Mouse (Mus musculus): ENCODE data around the gene Adam4.
"Not testable (repeated sequence)": the region's sequence is repeated elsewhere in the genome, so short reads cannot be mapped to it uniquely, and the experiment has no call there.

Gene Adam4

DNA sequence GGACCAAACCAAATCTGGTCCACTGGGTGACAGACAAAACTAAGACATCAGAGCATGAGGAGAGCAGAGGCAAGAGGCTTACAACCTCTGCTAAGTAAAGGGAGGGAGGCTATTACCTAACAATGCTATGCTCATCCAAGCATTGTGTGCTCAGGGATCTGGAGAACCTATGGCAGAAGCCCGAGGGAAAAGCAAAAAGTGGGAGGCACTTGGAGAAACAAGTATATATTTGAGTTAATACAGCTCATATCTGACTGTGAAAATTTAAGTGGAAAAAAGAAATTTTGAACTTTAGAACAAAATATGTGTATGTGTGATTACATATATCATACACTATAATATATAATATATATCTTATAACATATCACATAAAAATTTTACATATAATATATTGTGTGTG is at the start of gene Adam4:
Gene Adam4 (minus strand): TSS at position 101 of the 400 bp plus-strand sequence.
- DNase-seq (ENCODE audit: low spot score in 2 of 2) = no peak

DNA sequence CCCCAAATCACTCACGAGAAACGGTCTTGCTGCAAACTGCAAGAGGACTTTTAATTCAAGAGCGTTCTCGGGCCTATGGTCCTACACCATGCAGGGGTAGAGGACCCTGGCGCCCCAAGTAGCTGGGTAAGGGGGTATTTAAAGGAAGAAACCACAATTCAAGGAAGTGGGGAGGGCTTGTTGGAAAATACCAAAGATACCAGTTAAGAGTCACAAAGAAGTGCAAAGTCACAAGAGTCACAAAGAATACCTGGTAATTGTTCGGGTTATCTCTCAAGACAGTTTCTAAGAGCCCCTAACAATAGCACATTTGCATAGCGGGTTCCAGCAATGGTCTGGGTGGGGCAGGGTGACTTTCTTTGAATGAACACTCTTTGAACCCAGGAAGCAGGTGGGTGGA is 37.3 kb upstream of the Adam4 start:
- not testable (repeated sequence) for DNase-seq (ENCODE audit: low spot score in 2 of 2)

DNA sequence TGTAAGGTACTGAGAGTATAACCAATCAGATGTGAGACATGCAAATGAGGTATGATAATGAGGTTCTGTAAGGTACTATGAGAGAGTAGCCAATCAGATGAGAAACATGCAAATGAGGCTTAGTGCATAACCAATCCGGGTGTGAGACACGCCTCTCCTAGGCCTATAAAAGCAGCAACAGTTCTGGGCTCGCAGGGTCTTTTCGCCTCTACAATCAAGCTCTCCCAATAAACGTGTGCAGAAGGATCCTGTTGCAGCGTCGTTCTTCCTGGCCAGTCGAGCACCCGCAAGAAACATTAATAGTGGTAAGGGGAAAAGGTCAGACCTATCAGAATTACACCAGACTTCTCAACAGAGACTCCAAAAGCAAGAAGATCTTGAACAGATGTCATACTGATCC is 17.2 kb upstream of the Adam4 start:
- DNase-seq (ENCODE audit: low spot score in 2 of 2) = not testable (repeated sequence)

DNA sequence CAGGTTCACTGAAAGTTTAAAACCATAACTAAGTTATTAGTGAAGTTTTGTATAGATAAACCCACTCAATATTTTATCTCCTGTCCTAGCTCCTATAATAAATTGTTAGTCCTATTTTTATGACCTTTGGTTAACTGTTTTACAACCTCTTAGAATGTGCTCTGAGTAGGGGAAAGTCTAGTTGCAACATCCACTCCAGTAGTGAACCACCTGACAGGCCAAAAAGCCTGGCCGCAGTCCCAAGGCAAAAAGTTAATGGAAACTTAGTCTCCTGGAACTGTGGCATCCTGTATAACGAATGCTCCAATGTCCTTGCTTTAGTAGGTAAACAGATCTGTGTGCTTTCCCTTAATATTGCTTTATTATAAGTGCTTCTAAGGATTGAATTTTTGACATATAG is 13.0 kb upstream of the Adam4 start:
- not testable (repeated sequence) for DNase-seq (ENCODE audit: low spot score in 2 of 2)

DNA sequence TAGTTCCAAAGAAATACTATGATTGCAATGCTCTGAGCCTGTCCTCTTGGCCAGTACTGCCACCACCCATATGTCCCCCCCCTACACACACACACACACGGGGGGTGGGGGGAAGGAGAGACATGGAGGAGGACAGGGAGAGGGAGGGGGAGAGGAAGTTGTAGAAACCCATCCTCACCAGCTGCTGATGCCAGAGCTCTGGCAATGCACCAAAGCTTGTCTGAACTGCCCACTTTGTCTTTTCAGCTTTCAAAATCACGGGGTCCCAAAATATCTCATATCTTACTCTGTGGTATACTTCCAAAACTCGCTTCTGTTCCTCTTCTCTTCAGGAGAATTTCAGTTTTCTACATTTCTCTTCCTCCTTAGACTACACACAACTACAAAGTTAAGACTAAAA is 8.5 kb downstream of the Adam4 start:
- DNase-seq (ENCODE audit: low spot score in 2 of 2) = no peak

DNA sequence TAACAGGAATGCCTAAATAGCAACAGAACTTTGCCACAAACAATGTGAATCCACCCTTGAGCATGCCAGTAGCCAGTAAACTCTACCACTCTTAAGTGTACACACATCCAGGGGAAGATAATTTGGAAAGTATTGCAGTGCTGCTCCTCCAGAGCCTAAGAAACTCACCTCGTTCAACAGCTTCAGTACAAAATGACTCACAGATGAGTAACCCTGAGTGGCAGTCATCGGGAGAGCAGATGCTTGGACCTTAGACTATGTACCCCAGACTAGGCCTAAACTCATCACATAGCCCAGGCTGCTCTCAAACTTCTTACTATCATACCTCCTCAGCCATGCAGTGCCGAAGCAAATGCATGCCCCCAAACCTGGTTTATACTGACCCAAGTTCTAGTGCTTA is 12.8 kb downstream of the Adam4 start:
- no peak for DNase-seq (ENCODE audit: low spot score in 2 of 2)

DNA sequence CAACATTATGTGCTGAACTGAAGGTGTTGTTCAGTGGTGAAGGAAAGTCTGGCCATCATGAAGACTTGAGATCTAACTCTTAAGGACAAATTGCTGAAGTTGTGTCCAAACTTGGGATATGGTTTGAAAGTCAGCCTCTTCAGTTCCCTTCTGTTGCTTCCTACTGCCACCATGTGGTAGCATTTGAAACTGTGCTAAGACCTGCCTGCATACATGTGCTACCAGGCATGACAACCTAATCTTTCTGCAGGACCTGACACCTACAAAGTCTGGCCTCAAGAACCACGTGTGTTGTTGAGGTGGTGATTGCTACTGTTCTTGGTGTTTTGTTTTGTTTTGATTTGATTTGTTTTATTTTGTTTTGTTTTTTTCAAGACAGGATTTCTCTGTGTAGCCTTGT is 19.6 kb downstream of the Adam4 start:
- peak in 1 of 2 experiments; percentile 52 for DNase-seq (ENCODE audit: low spot score in 2 of 2)

DNA sequence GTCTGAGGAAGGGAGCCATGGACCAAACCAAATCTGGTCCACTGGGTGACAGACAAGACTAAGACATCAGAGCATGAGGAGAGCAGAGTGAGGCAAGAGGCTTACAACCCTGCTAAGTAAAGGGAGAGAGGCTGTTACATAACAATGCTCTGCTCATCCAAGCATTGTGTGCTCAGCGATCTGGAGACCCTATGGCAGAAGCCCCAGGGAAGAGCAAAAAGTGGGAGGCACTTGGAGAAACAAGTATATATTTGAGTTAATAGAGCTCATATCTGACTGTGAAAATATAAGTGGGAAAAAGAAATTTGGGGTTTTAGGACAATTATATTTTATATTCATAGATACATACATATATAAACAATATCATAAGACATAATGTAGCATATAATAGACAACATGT is 42.4 kb downstream of the Adam4 start, which contains the start of gene Gm4787:
Gene Gm4787 (minus strand): TSS at position 101 of the 400 bp plus-strand sequence.
- not testable (repeated sequence) for DNase-seq (ENCODE audit: low spot score in 2 of 2)
